ENCODE assay signal across 8 mouse cellular contexts in genomic region chr11:4186486-4187317, GRCm38 (mm10). TPM values are rescaled to one million over a fixed set of nuclear protein-coding genes. Genes with fewer than 3 reads are reported as not detected.
DNase-seq lines count a peak whose midpoint lies in the region; ATAC-seq lines count a peak whose summit lies in the region.

Gene Tbc1d10a (plus strand): TSS chr11:4186789.

- peak; percentile 99 for ATAC-seq in hindbrain, embryonic 15.5 days (ENCODE audit: low FRiP score, low read depth)

- peaks cover 34% of the 10 kb centered on the region for H3K4me1 ChIP-seq in hindbrain, embryonic 15.5 days (replicated peaks)

- peak within 1 kb of the TSS; percentile 73 for H3K4me3 ChIP-seq in hindbrain, embryonic 15.5 days

- under 1% methylated on average over 69 of the region's 71 CpGs for WGBS in hindbrain, embryonic 15.5 days

- no peaks in the 10 kb centered on the region for H3K9me3 ChIP-seq in hindbrain, embryonic 15.5 days

- peak within 1 kb of the TSS; percentile 79 for H3K4me2 ChIP-seq in hindbrain, embryonic 15.5 days

- peaks cover 15% of the 10 kb centered on the region for H3K36me3 ChIP-seq in hindbrain, embryonic 15.5 days

- peak; percentile 99 for DNase-seq in T-cell, adult 2 months (ENCODE audit: low spot score)
- DNase-seq in cerebellum, postnatal 36 days, result peak; percentile 96 to 99
- DNase-seq in frontal cortex, postnatal 36 days (ENCODE audit: low spot score in 2 of 2), result peak; percentile 97 to 98
- DNase-seq in left cerebral cortex, adult 11 months (ENCODE audit: low spot score), result peak; percentile 97
- peak; percentile 99 for DNase-seq in lung, postnatal 4 days
- DNase-seq in retina, postnatal 7 days (ENCODE audit: low read depth, low spot score), result peak; percentile 95
- peak; percentile 95 for DNase-seq in urinary bladder, adult 2 months (ENCODE audit: low spot score)

- peak within 1 kb of the TSS; percentile 70 for H3K27ac ChIP-seq in hindbrain, embryonic 15.5 days (replicated peaks)

- H3K9ac ChIP-seq in hindbrain, embryonic 15.5 days, result peak within 1 kb of the TSS; percentile 89

- H3K27me3 ChIP-seq in hindbrain, embryonic 15.5 days, result no peaks in the 10 kb centered on the region

RNA-seq across cellular contexts. Expression of gene Tbc1d10a, which starts in this region (rescaled TPM):
- 36.3 and 38.1 TPM in 2 replicates for polyA plus RNA-seq in hindbrain, embryonic 15.5 days (2015; fragmentation: Nextera tagmentation; extraction: Ambion mirVana)
- polyA plus RNA-seq in urinary bladder, adult 2 months (2012; rRNA removed), result 92.5 and 137 TPM in 2 replicates

Comparison
In these comparisons a context has a peak if more than half of its experiments do, and no peak if none do; other contexts are left out.
1. Peak in every context shown above with its lines: DNase-seq, ATAC-seq, H3K4me3 ChIP-seq and H3K27ac ChIP-seq.